Mouse (Mus musculus) thymus, postnatal 36 days (tissue): ENCODE results near the gene Nmb.
"Not testable (repeated sequence)": the region's sequence is repeated elsewhere in the genome, so short reads cannot be mapped to it uniquely, and the experiment has no call there.

ENCODE experiments used
- DNase-seq, 2 experiments: peaks; one replicate each; pipeline ENCODE4 v3.0.0; 2022; ENCODE audit warnings: mixed read lengths in 2 of 2

Gene Nmb

GRCm38 (mm10) chr7:80904921-80905515 is at the start of gene Nmb:
TSS of gene Nmb (minus strand) at chr7:80905076.
- peak; percentile 66 to 73 for DNase-seq

DNA sequence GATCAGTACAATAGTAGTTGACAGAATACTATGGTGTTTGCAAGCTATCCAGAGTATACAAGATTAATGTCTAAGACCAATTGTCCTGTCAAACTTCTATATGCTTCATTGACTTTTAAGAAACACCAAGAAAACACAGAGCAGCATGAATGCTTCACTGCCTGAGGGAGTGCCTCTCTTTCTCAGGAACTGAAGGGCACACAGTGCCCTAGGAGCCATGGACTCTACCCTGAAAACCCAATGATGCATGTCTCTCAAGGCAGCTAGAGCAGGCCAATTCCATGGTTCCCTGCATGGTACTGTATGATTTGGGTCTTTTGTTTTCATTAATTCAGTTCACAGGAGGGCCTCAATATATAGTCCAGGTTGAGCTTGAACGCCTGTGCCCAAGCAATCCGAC is 49.4 kb upstream of the Nmb start:
- DNase-seq: no peak

GRCm38 (mm10) chr7:80952140-80952539 is 47.3 kb upstream of the Nmb start:
- no peak for DNase-seq

DNA sequence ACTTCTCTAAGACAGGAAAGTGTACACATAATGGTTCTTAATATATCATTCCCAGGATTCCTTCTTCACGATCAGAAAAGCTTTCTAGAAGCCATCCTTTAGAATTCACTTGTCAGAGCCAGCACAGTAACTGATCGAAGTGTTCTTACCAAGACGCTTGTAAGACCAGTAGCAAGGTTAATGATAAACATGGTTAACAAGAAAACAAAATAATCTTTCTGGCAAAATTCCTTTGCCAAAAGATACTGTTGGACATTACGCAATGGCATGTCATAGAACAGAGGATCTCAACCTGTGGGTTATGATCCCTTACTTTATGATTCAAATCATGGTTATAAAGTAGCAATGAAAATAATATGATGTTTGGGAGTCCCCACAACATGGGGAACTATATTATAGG is 46.6 kb upstream of the Nmb start:
- DNase-seq: no peak

GRCm38 (mm10) chr7:80947445-80948350 is 42.8 kb upstream of the Nmb start, which contains the start of gene Sec11a:
TSS of gene Sec11a (minus strand) at chr7:80947780.
- peak; percentile 95 to 96 for DNase-seq

DNA sequence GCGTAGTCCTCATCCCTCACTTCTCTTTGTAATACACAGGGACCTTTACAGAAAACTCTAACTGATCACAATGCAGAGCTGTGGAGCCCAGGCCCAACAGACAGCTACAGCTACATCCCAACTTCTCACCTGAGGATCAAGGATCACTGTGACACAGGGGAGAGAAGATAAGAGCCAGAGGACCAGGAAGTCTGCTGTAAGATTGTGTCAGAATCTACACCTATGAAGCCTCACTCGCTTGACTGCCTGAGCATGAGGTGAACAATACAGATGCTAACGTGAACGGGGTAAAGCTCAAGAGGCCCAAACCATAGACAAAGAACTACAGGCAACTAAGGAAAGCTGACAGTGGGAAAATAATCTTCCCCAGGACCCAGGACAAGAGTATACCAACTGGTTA is 34.9 kb upstream of the Nmb start:
- no peak for DNase-seq

GRCm38 (mm10) chr7:80937304-80937666 is 32.4 kb upstream of the Nmb start:
- DNase-seq: not testable (repeated sequence)

DNA sequence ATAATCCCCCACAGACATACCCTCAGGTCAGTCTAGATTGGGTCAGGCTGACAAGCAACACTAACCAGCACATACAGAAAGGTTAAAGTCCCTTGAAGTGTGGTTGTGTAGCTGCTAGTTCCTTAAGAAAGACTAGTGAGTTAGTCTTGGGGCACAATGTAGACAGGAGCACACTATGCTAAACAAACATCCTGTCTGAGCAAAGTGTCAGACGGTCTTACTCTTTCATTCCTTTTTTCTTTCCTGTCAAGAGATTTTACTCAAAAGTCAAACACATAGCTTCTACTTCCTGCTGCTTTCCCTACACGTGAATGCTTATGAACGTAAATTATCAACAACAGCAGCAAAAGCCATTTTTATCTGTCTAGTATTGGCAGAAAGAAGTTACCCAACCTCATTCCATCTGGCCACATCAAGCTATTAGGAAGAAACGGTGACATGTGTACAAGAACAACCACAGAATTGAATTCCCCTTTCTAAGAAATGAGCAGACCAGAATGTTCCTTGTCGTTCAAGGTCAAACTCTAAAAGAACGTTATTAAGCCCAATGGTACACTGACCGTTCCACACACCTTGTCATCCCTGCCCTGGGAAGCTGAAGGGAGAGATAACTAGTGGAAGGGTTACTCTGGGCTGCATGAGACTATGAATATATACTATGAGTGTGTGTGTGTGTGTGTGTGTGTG is 31.9 kb upstream of the Nmb start:
- not testable (repeated sequence) for DNase-seq

DNA sequence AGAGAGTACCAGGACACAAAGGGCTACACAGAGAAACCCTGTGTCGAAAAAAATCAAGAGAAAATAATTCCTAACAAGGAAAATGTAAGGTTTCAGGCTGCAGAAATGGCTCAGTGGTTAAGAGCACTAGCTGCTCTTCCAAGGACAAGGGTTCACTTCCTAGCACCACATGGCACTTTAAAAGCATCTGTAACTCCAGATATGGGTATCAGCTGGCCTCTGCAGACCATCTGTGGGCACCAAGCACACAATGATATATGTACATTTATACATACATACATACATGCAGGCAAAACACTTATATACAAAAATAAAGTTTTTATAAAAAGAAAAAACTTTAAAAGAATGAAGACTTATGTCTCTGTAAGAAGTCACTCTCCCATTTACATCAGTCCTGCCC is 31.0 kb upstream of the Nmb start:
- no peak for DNase-seq

DNA sequence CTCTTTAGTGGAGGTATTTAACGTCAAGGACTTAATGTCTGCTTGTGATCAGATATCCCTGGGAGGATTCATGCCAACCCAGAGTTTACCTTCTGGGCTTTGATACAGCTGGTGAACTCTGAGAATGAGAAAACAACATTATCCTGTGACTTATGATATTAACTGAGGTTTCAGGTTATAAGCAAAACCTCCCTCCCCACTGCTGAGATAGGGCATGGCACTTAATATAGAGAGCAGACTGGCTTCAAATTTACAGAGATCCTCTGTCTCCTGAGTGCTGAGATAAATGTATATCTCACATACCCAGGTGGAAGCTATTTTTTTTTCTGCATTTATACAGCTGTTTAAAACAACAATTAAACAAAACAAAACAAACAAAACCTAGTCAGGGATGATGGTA is 27.9 kb upstream of the Nmb start:
- DNase-seq: no peak

GRCm38 (mm10) chr7:80931618-80932207 is 26.8 kb upstream of the Nmb start:
- DNase-seq: no peak

GRCm38 (mm10) chr7:80923165-80923564 is 18.3 kb upstream of the Nmb start:
- DNase-seq: no peak

GRCm38 (mm10) chr7:80919647-80920008 is 14.8 kb upstream of the Nmb start:
- DNase-seq: no peak

DNA sequence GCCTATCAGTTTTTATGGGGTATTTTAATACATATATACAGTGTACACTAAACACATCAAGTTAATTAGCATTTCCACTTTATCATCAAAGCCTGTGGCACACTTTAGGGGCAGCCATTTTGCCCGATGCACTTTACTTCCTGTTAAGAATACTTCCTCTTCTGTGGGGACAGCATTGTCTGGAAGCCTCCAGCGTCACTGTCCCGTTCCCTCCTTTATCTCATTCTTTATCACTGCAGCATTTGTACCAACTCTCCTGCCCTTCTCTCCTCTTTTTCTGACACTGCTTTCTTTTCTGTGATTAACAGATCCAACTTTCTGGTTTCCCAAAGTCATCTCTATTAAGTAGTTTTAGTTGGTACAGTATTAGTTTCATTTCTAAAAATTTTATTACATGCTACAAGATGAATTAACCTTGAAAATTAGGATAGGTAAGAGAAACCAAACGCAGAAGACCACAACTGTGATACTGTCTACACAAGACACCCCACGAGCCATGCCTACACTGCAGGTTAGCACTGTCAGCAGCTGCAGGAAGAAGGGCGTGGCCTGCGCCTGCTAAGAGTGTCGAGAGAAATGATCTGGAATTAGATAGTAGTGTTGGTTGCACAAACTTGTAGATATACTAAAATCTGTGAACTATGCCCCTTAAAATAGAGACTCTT is 14.2 kb upstream of the Nmb start:
- peak; percentile 51 to 72 for DNase-seq

DNA sequence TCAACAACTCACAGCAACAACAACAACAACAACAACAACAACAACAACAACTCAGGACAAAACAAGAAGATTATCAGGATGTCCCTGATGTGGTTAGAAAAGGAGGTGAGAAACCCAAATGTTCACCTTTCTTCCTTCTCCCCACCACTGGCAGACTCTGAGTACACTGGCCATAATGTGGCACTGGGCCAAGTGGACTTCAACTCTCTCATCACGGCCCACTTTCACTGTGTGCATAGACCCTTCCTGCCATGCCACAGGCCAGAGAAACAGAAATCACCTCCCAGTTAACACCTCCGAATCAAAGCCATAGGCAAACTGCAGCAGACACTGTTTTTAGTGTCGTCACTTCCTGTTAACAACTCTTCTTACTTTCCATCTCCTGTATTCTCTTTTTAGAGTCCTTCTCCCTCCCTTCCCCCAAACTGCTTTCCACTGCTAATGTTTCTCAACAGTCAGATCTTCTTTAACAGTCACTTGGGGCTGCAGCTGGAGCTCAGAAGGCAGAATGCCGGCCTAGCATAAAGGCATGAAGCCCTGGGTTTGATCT is 13.1 kb upstream of the Nmb start:
- no peak for DNase-seq

GRCm38 (mm10) chr7:80912496-80912895 is 7.6 kb upstream of the Nmb start:
- no peak for DNase-seq

GRCm38 (mm10) chr7:80911053-80911452 is 6.2 kb upstream of the Nmb start:
- DNase-seq: no peak

DNA sequence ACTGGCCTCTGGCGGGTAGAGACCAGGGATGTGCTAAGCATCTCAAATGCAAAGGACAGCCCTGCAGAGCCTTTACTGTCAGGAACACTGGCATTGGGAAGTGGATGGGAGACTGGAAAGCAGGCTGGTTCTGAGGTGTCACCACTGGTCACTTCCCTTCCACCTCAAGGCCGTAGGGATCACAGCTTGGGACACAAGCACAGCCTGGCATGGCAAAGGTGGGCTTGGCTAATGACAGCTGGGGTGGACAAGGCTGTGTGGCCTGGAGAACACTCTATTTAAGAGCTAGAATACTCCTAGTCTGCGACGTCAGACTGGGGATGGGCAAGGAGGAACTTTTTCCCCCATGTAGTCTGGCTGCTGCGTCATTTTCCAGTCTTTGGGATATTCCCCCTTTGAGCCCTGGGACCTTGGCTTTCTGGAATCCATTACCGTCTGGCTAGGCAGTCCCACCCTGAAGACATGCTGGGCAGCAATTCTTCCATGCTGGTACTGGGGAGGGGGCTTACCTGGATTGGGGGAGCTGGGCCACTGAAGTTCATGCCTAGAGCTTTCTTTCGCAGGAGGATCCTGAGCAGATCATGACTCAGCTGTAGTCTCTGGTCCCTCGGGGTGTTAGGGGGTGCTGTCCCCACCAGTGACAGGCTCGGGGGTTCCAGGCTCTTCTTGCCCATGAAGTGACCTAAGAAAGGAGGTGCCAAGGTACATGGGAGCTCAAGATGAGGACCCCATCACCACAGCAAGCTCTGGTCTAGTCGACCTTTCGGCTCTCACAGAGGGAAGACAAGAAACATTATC is 1.1 kb downstream of the Nmb start:
- DNase-seq: no peak

DNA sequence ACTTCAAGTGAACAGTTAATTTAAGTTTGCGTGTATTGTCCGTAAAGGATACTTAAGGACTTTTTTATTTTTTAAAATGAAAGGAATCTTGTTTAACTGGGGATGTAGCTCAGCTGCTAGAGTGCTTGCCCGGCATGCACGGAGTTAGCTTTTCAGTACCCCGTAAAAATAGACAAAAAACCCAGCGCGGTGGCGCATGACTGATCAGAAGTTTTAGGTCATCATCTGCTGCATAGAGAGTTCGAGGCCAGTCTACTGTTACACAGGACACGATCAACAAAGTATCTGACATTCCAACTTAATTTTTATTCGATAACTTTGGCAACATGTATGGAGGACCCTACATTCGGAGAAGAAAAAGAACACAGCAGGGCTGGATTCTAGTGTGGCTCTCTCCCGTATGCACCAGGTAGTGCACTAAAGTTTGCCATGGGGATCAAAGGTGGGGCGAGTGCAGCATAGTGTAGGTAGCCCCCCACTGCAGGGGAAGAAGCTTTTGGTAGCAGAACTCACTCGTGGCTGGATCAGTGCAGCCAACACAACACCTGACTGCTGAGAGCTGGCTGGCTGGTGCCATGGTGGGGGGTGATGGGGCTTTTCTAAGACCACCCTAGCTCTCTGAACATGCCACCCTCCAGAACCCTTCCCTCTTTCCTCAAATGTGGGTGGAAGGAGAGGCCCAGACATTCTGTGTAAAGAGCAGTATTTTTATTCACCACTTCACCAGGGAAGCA is 3.2 kb downstream of the Nmb start:
- no peak for DNase-seq

- DNase-seq: peak; percentile 88 to 93
Observed at GRCm38 (mm10) chr7:80900944-80901501, 3.9 kb downstream of the Nmb start, which contains the start of gene Wdr73. TSS of gene Wdr73 (minus strand) at chr7:80901269.

DNA sequence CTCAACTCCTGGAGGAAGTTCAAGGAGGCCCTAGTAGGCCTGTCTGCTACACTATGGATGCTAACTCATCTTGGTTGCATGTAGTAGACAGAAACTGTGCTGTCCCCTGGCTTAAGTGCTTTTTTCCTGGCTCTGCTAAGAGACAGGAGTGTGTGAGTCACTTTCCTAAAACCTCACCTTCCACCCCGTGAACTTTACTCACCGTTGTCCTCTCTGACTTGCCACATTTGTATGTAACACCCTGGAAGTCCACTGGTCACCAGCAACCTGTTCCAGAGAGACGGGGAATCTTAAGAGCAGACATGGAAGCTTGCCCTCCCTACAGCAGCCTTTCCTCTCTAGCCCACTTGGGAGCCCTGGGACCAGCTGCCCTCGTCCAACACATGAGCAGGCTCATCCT is 7.2 kb downstream of the Nmb start:
- DNase-seq: no peak
